Mouse (Mus musculus) embryonic facial prominence, embryonic 11.5 days (tissue): ENCODE data around the gene Samd1. TPM values are rescaled to one million over a fixed set of nuclear protein-coding genes. Genes with fewer than 3 reads are reported as not detected.

ENCODE experiments used
- microRNA counts: library from miRNA; unstranded; fragments of <30 nt; microRNA quantifications from one replicate; lab custom pipeline; 2016
- microRNA-seq: library from miRNA; unstranded; fragments of <30 nt; microRNA quantifications from one replicate; pipeline ENCODE4, GENCODE M21; 2016; ENCODE audit warnings: borderline number of aligned reads
- polyA plus RNA-seq: library from polyadenylated mRNA; unstranded; fragments of >200 nt; fragmentation: Nextera tagmentation; extraction: Ambion mirVana; gene quantifications from 2 replicates; pipeline ENCODE4 v1.2.1, GENCODE M21; 2014

Gene Samd1
- polyA plus RNA-seq, 1 experiment from 2014 or later = 18.2 TPM

MicroRNAs within 50 kb of the gene (microRNA counts, 519-probe panel; counts per million panel counts)
- not detected for microRNA mmu-miR-1199 (lab: Ali Mortazavi, UCI)

Small RNA genes within 50 kb of the gene (microRNA-seq; reads per million reads assigned to microRNA genes)
- gene Mir1199 = 1.9 reads per million
- 3.3 reads per million for gene Mir8111

Other genes starting within 250 kb of the Samd1 start
- 18.3 and 20.5 TPM in 2 replicates for gene Adgrl1, start 97.6 kb upstream of the Samd1 start, polyA plus RNA-seq
- gene Gm10644, start 42.5 kb upstream of the Samd1 start, polyA plus RNA-seq = 0.66 and 0.72 TPM in 2 replicates
- gene Asf1b, start 42.2 kb upstream of the Samd1 start, polyA plus RNA-seq = 82.6 and 83.0 TPM in 2 replicates
- gene Prkaca, start 24.7 kb upstream of the Samd1 start, polyA plus RNA-seq = 138 and 141 TPM in 2 replicates
- gene 1700067K01Rik, start 3.8 kb downstream of the Samd1 start, polyA plus RNA-seq = 0.29 and 0.85 TPM in 2 replicates
- gene 2210011C24Rik, start 14.5 kb downstream of the Samd1 start, polyA plus RNA-seq = not detected in 2 replicates
- gene Palm3, start 23.8 kb downstream of the Samd1 start, polyA plus RNA-seq = 1.5 and 3.0 TPM in 2 replicates
- gene Il27ra, start 44.9 kb downstream of the Samd1 start, polyA plus RNA-seq = 0.31 and 0.38 TPM in 2 replicates
- gene Rln3, start 47.3 kb downstream of the Samd1 start, polyA plus RNA-seq = not detected in 2 replicates
- gene Gm10643, start 67.5 kb downstream of the Samd1 start, polyA plus RNA-seq = 1.2 and 2.0 TPM in 2 replicates
- gene Rfx1, start 69.2 kb downstream of the Samd1 start, polyA plus RNA-seq = 7.5 and 8.2 TPM in 2 replicates
- gene Dcaf15, start 107.1 kb downstream of the Samd1 start, polyA plus RNA-seq = 9.8 and 11.3 TPM in 2 replicates
- gene Podnl1, start 128.3 kb downstream of the Samd1 start, polyA plus RNA-seq = 0.14 TPM in 1 of 2 replicates, not detected in the other
- 9.5 and 10.0 TPM in 2 replicates for gene Cc2d1a, start 150.3 kb downstream of the Samd1 start, polyA plus RNA-seq
- gene 4930432K21Rik, start 150.4 kb downstream of the Samd1 start, polyA plus RNA-seq = 0.53 and 0.67 TPM in 2 replicates
- 3.9 and 4.7 TPM in 2 replicates for gene Nanos3, start 187.5 kb downstream of the Samd1 start, polyA plus RNA-seq
- 15.3 and 16.9 TPM in 2 replicates for gene Zswim4, start 239.4 kb downstream of the Samd1 start, polyA plus RNA-seq